Mouse (Mus musculus) stomach, embryonic 15.5 days (tissue): Measurements from ENCODE around the gene Fkbp4. TPM values are rescaled to one million over a fixed set of nuclear protein-coding genes. Genes with fewer than 3 reads are reported as not detected.
A peak's percentile ranks its signal among the peaks of the same experiment; 100 is the strongest.

ENCODE experiments used
- ATAC-seq: fragments of 200-750 bp; cut with Nextera tagmentation; 2 replicates; pipeline ENCODE4 v1.8.0; 2017; ENCODE audit warnings: low read depth, moderate number of reproducible peaks, moderate TSS enrichment; ENCODE audit not compliant: insufficient read depth, low FRiP score
- H3K27ac ChIP-seq: fragments of 300-500 bp; sonication (generic); 2 replicates; pipeline ENCODE4 v1.5.1; 2015; ENCODE audit warnings: mild to moderate bottlenecking, inconsistent platforms
- H3K27me3 ChIP-seq: fragments of 300-500 bp; sonication (generic); replicated peaks from 2 replicates; pipeline ENCODE4 v1.6.1; 2015; ENCODE audit warnings: inconsistent platforms
- H3K36me3 ChIP-seq: fragments of 300-500 bp; sonication (generic); 2 replicates; pipeline ENCODE4 v1.6.1; 2015; ENCODE audit warnings: inconsistent platforms
- H3K4me1 ChIP-seq: fragments of 300-500 bp; sonication (generic); 2 replicates; pipeline ENCODE4 v1.6.1; 2015; ENCODE audit warnings: inconsistent platforms
- H3K4me2 ChIP-seq: fragments of 300-500 bp; sonication (generic); 2 replicates; pipeline ENCODE4 v1.6.1; 2015; ENCODE audit warnings: mild to moderate bottlenecking, inconsistent platforms
- H3K4me3 ChIP-seq: fragments of 300-500 bp; sonication (generic); replicated peaks from 2 replicates; pipeline ENCODE4 v1.5.1; 2015; ENCODE audit warnings: inconsistent platforms
- H3K9ac ChIP-seq: fragments of 300-500 bp; sonication (generic); 2 replicates; pipeline ENCODE4 v1.6.1; 2015; ENCODE audit warnings: inconsistent platforms
- H3K9me3 ChIP-seq: fragments of 300-500 bp; sonication (generic); 2 replicates; pipeline ENCODE4 v1.6.1; 2016; ENCODE audit warnings: inconsistent platforms
- WGBS: fragments of 180-500 bp; shearing (Covaris S2); methylation state at CpG from one replicate; pipeline ENCODE4 v1.1.7; 2015; 5-methylcytosine and 5-hydroxymethylcytosine counted together
- polyA plus RNA-seq: library from polyadenylated mRNA; unstranded; fragments of >200 nt; fragmentation: Nextera tagmentation; extraction: Ambion mirVana; gene quantifications from 2 replicates; pipeline ENCODE4 v1.2.1, GENCODE M21; 2015

Fkbp4 gene
- polyA plus RNA-seq, 1 experiment from 2014 or later: 407 TPM

DNA sequence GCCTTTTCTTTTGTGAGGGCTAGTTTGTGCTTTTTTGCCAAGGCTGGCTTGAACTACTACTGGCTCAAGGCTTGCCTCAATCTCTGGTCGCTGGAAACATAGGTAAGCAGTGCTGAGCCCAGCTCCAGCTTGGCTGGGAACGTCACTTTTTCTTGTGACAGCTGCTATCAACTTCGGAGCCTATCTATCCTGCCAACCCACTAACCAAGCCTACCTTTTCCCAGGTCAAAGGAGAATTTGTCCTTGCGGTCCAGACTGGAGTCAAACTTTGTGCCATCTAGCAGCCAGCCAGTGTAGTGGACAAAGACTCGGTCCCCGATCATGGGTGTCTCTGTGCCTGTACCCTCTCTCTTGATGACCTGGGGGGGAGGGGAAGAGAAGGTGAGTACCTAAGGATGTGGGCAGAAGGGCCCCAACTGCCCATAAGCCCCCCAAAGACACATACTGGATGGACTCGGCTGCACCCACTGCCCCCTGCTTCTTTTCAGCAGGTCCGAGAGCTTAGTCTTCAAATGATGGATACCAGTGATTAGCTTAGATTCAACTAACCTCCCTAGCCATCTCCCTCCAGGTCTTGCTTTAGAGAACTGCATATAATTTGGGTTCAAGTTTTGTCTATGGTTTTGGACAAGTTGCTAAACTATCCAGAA is 2.0 kb downstream of the Fkbp4 start:
- no peaks in the 10 kb centered on the region for H3K27me3 ChIP-seq
- H3K9ac ChIP-seq: peak overlapping the region; percentile 81; the same call in 1 of the 2 replicates
- peaks cover 7% of the 10 kb centered on the region; the same call in 1 of the 2 replicates for H3K4me1 ChIP-seq
- H3K27ac ChIP-seq: 0 out of 2 replicates have a peak overlapping the region, but pooled peaks have one; percentile 9
- WGBS: 77% methylated on average over 8 of the region's 8 CpGs
- no peaks in the 10 kb centered on the region for H3K9me3 ChIP-seq
- peak overlapping the region; percentile 92 for H3K4me3 ChIP-seq
- peaks cover 44% of the 10 kb centered on the region for H3K36me3 ChIP-seq
- peak overlapping the region; percentile 71 for H3K4me2 ChIP-seq
- ATAC-seq: no peak

GRCm38 (mm10) chr6:128435474-128435873 is 3.0 kb downstream of the Fkbp4 start:
- Histone ChIP-seq H3K4me1 (peaks cover 7% of the 10 kb centered on the region; the same call in 1 of the 2 replicates), H3K9me3 (no peaks in the 10 kb centered on the region), H3K4me2 (no peak overlapping the region), H3K27ac (no peak overlapping the region), H3K9ac (no peak overlapping the region), H3K27me3 (no peaks in the 10 kb centered on the region), H3K36me3 (peaks cover 52% of the 10 kb centered on the region), H3K4me3 (no peak overlapping the region)
- 77% methylated on average over 5 of the region's 5 CpGs for WGBS
- ATAC-seq: no peak

- H3K9me3 ChIP-seq: no peaks in the 10 kb centered on the region
- H3K36me3 ChIP-seq: peaks cover 66% of the 10 kb centered on the region
- no peak overlapping the region for H3K9ac ChIP-seq
- ATAC-seq: no peak
- H3K27me3 ChIP-seq: no peaks in the 10 kb centered on the region
- no peak overlapping the region for H3K4me3 ChIP-seq
- H3K4me2 ChIP-seq: no peak overlapping the region
- H3K4me1 ChIP-seq: peaks cover 5% of the 10 kb centered on the region; the same call in 1 of the 2 replicates
- 92% methylated on average over 13 of the region's 13 CpGs for WGBS
- H3K27ac ChIP-seq: no peak overlapping the region
Measured at GRCm38 (mm10) chr6:128433566-128433965, 4.9 kb downstream of the Fkbp4 start.

DNA sequence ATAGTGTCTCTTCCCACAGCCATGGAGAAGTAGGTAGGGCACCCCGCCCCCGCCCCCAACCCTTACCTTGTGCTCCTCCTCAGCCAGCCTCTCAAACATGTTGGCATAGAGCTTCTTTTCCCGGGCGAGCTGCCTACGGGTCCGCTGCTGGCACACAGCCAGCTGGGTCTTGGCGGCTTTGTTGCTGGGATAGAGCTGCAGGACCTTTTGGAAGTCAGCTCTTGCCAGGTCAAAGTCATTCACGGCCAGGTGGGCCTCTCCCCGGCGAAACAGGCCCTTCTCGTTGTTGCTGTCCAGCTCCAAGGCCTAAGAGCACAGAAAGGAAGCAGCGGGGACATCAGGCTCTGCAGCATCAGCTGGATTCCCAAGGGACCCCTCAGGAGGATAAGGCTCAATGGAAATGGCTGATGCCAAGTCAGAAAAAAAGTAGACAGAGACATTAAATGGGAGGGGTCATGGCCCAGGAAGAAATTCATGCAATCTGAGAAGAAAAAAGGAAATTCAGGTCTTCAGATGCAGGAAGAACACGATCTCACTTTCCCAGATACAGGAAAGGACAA is 6.0 kb downstream of the Fkbp4 start:
- no peaks in the 10 kb centered on the region for H3K27me3 ChIP-seq
- whole genome bisulfite sequencing: 85% methylated on average over 13 of the region's 13 CpGs
- no peak for ATAC-seq
- H3K27ac ChIP-seq: no peak overlapping the region
- H3K9ac ChIP-seq: no peak overlapping the region
- peaks cover 74% of the 10 kb centered on the region for H3K36me3 ChIP-seq
- H3K9me3 ChIP-seq: no peaks in the 10 kb centered on the region
- H3K4me3 ChIP-seq: no peak overlapping the region
- no peak overlapping the region for H3K4me2 ChIP-seq
- H3K4me1 ChIP-seq: peaks cover 5% of the 10 kb centered on the region; the same call in 1 of the 2 replicates

GRCm38 (mm10) chr6:128429826-128430225 is 8.7 kb downstream of the Fkbp4 start:
- Histone ChIP-seq H3K27ac (no peak overlapping the region), H3K4me3 (no peak overlapping the region), H3K27me3 (no peaks in the 10 kb centered on the region), H3K9me3 (no peaks in the 10 kb centered on the region), H3K4me1 (no peaks in the 10 kb centered on the region), H3K4me2 (no peak overlapping the region), H3K36me3 (peaks cover 63% of the 10 kb centered on the region), H3K9ac (no peak overlapping the region)
- WGBS: 81% methylated on average over 6 of the region's 6 CpGs
- ATAC-seq: no peak

GRCm38 (mm10) chr6:128429300-128429699 is 9.2 kb downstream of the Fkbp4 start:
- H3K27me3 ChIP-seq: no peaks in the 10 kb centered on the region
- H3K4me3 ChIP-seq: no peak overlapping the region
- H3K4me1 ChIP-seq: no peaks in the 10 kb centered on the region
- H3K9ac ChIP-seq: no peak overlapping the region
- no peaks in the 10 kb centered on the region for H3K9me3 ChIP-seq
- H3K36me3 ChIP-seq: peaks cover 58% of the 10 kb centered on the region
- 87% methylated on average over 2 of the region's 2 CpGs for WGBS
- H3K4me2 ChIP-seq: no peak overlapping the region
- H3K27ac ChIP-seq: no peak overlapping the region
- no peak for ATAC-seq

GRCm38 (mm10) chr6:128427571-128427970 is 10.9 kb downstream of the Fkbp4 start:
- Histone ChIP-seq H3K9ac (no peak overlapping the region), H3K4me1 (no peaks in the 10 kb centered on the region), H3K27ac (no peak overlapping the region), H3K4me2 (no peak overlapping the region), H3K4me3 (no peak overlapping the region), H3K27me3 (no peaks in the 10 kb centered on the region), H3K36me3 (peaks cover 41% of the 10 kb centered on the region), H3K9me3 (no peaks in the 10 kb centered on the region)
- no peak for ATAC-seq
- 87% methylated on average over 5 of the region's 5 CpGs for WGBS

DNA sequence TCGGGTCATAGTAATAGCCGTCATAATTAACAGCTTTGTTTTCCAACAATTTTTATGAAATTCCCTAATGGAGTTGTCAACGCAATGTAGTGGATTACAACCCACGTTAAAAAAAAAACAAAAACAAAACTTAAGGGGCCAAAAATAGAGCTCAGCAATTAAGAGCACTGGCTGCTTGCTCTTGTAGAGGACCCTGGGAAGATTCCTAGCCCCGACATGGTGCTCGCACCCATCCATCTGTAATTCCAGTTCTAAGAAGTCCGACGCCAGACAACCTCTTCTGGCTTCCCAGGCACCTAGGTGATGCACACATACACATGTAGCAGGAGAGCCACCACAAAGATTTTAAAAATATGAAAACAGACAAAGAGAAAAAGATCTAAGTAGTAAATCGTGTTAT is 13.4 kb downstream of the Fkbp4 start:
- ATAC-seq: no peak
- WGBS: 18% methylated on average over 9 of the region's 9 CpGs

GRCm38 (mm10) chr6:128424269-128425019 is 14.0 kb downstream of the Fkbp4 start, which contains the start of gene Itfg2:
TSS of gene Itfg2 (minus strand) at chr6:128424931.
- Histone ChIP-seq H3K4me1 (no peaks in the 10 kb centered on the region), H3K27me3 (no peaks in the 10 kb centered on the region), H3K27ac (peak within 1 kb of the TSS; percentile 97), H3K4me2 (peak within 1 kb of the TSS; percentile 72), H3K9ac (peak within 1 kb of the TSS; percentile 65; the same call in 1 of the 2 replicates), H3K4me3 (peak within 1 kb of the TSS; percentile 71), H3K9me3 (no peaks in the 10 kb centered on the region), H3K36me3 (peaks cover 15% of the 10 kb centered on the region; the same call in 1 of the 2 replicates)
- WGBS: under 1% methylated on average over 42 of the region's 42 CpGs
- peak; percentile 93 for ATAC-seq

More for the DNA sequence above, 13.4 kb downstream of the Fkbp4 start:
- H3K27me3 ChIP-seq: no peaks in the 10 kb centered on the region
- H3K9me3 ChIP-seq: no peaks in the 10 kb centered on the region
- H3K9ac ChIP-seq: peak overlapping the region; percentile 65; the same call in 1 of the 2 replicates
- H3K4me2 ChIP-seq: peak overlapping the region; percentile 72
- no peaks in the 10 kb centered on the region for H3K4me1 ChIP-seq
- H3K36me3 ChIP-seq: peaks cover 17% of the 10 kb centered on the region
- H3K27ac ChIP-seq: peak overlapping the region; percentile 97; the same call in 1 of the 2 replicates
- H3K4me3 ChIP-seq: peak overlapping the region; percentile 71

DNA sequence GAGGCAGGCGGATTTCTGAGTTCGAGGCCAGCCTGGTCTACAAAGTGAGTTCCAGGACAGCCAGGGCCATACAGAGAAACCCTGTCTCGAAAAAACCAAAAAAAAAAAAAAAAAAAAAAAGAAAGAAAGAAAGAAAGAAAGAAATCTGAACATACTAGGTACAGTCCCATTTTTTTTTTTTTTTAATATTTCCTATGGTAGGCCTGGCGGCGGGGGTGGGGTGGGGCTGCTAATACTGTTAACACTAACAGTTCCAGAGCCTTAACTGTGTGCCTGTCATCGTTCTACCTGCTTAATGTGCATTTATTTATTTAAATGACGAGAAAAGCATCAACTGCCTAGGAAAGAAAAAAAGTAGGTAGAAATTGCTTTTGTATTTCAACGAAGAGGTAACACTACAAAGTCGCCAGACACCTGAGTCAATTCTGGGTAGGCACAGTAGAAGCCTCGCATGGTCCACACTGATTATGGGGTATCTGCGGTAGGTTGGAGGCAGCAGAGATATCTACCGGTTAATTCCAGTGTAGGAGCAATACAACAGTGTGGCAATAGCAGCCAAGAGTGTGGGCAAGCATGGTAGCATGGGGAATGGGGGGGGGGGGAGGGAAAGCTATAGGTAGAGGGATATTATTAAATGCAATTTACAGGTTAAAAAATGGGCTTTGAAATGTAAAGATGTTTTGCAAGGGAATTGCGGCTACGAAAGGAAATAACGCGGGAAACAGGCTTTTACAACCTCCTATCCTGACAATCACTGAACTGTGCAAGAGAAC is 14.8 kb downstream of the Fkbp4 start:
- Histone ChIP-seq H3K9me3 (no peaks in the 10 kb centered on the region), H3K27ac (peak overlapping the region; percentile 97), H3K4me2 (peak overlapping the region; percentile 72), H3K27me3 (no peaks in the 10 kb centered on the region), H3K4me1 (no peaks in the 10 kb centered on the region), H3K4me3 (peak overlapping the region; percentile 71), H3K36me3 (peaks cover 9% of the 10 kb centered on the region; the same call in 1 of the 2 replicates), H3K9ac (peak overlapping the region; percentile 65; the same call in 1 of the 2 replicates)
- 34% methylated on average over 15 of the region's 16 CpGs for WGBS
- peak; percentile 57; the same call in 1 of the 2 replicates for ATAC-seq

DNA sequence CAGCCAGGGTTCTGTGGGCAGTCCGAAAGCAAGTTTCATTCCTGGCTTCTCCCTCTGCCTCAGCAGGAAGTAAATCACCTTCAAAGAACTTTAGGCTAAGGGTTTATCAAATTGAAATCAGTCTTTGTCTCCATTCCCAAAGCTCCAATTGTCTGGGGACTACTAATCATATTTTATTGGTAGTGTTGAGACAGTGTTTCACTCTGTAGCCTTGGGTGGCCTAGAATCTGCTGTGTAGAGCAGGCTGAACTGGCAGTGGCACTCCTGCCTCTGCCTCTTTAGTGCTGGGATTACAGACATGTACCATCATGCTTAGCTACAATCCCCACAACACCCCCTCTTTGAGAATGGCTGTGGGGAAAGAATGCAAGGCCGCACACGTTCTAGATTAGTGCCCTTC is 17.0 kb downstream of the Fkbp4 start:
- Histone ChIP-seq H3K27me3 (no peaks in the 10 kb centered on the region), H3K9ac (no peak overlapping the region), H3K4me1 (no peaks in the 10 kb centered on the region), H3K4me3 (no peak overlapping the region), H3K4me2 (no peak overlapping the region), H3K9me3 (no peaks in the 10 kb centered on the region), H3K27ac (0 out of 2 replicates have a peak overlapping the region, but pooled peaks have one; percentile 3), H3K36me3 (no peaks in the 10 kb centered on the region)
- WGBS: 93% methylated on average over 3 of the region's 3 CpGs
- ATAC-seq: no peak
